ENCODE assay signal across 8 mouse cellular contexts in the genomic region with DNA sequence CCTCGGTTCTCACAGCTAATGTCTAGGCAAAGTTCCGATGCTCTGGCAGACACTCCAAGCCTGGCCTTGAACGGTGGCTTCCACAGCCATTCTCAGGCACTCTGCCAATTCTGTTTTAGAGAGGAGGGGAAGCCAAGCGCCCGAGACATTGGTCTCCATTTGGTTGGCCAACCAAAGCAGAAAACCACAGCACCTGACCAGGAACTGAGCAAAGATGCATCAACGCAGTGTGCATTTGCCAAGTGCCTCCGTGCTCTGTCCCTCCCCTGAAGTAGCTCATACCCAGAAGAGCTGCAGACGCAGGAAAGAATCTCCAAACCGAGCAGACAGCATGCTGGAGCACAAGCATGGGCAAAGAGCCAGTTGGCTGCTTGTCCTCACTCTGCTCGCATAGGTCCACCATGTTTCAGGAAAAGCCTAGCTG. TPM values are rescaled to one million over a fixed set of nuclear protein-coding genes. Genes with fewer than 3 reads are reported as not detected.
DNase-seq lines count a peak whose midpoint lies in the region; ATAC-seq lines count a peak whose summit lies in the region.

No protein-coding gene starts in this region.

- DNase-seq in heart, adult 18-20 months, result peak; percentile 30 to 43
- no peak for DNase-seq in heart, postnatal 25 days (ENCODE audit: low spot score)
- DNase-seq in right cerebral cortex, postnatal 14 days, result peak; percentile 35
- no peak for DNase-seq in right cerebral cortex, adult 18-20 months
- peak; percentile 53 for DNase-seq in lung, postnatal 14 days
- DNase-seq in thymus, postnatal 14 days, result no peak

- intact Hi-C loops in heart, postnatal 25 days (cut with DNase I), result no loop called here

- ATAC-seq in granulocyte monocyte progenitor cell, adult 5-6 weeks (replicated peaks; ENCODE audit: poor library complexity, severe bottlenecking), result peak; percentile 70
- no peak for ATAC-seq in inflammation-experienced regulatory T-cells, adult 6 months

RNA-seq across cellular contexts. Expression of a gene that starts 4.6 kb away (rescaled TPM):
- total RNA-seq in heart, adult 18-20 months (2021), result under 1 TPM in 1 of 2 experiments, not detected in 1; 0.20 TPM
- total RNA-seq in heart, postnatal 25 days (2021), result not detected
- total RNA-seq in granulocyte monocyte progenitor cell, adult 5-6 weeks (2014; fragmentation: Nextera tagmentation), result not detected in 2 replicates
- total RNA-seq in granulocyte monocyte progenitor cell, adult 5-6 weeks (2017), result not detected in 2 replicates
- polyA plus RNA-seq in inflammation-experienced regulatory T-cells, adult 6 months (2017; shearing (Covaris generic)), result 1 to 10 TPM in 2 of 3 experiments, not detected in 1; 1.5 to 2.4 TPM

RNA-seq across cellular contexts. Expression of a gene that starts 43.7 kb away (rescaled TPM):
- total RNA-seq in heart, adult 18-20 months (2021), result 10 to 100 TPM; 25.2 to 26.9 TPM
- total RNA-seq in heart, postnatal 25 days (2021), result 10 to 100 TPM; 25.0 to 26.1 TPM
- total RNA-seq in granulocyte monocyte progenitor cell, adult 5-6 weeks (2014; fragmentation: Nextera tagmentation), result 129 and 164 TPM in 2 replicates
- 75.6 and 95.5 TPM in 2 replicates for total RNA-seq in granulocyte monocyte progenitor cell, adult 5-6 weeks (2017)
- 100 to 1,000 TPM; 131 to 147 (median 146) TPM for polyA plus RNA-seq in inflammation-experienced regulatory T-cells, adult 6 months (2017; shearing (Covaris generic))

RNA-seq across cellular contexts. Expression of a gene that starts 44.1 kb away (rescaled TPM):
- total RNA-seq in heart, adult 18-20 months (2021), result 10 to 100 TPM; 15.3 to 18.3 TPM
- total RNA-seq in heart, postnatal 25 days (2021), result 10 to 100 TPM; 17.2 to 18.2 TPM
- total RNA-seq in granulocyte monocyte progenitor cell, adult 5-6 weeks (2014; fragmentation: Nextera tagmentation), result 31.3 and 33.5 TPM in 2 replicates
- 11.5 and 13.5 TPM in 2 replicates for total RNA-seq in granulocyte monocyte progenitor cell, adult 5-6 weeks (2017)
- 10 to 100 TPM; 22.2 to 22.7 (median 22.5) TPM for polyA plus RNA-seq in inflammation-experienced regulatory T-cells, adult 6 months (2017; shearing (Covaris generic))

Comparison
In these comparisons a context has a peak if more than half of its experiments do, and no peak if none do; other contexts are left out.
1. DNase-seq: peak in heart, adult 18-20 months (2 of 2), right cerebral cortex, postnatal 14 days (single experiment) and lung, postnatal 14 days (single experiment); none in heart, postnatal 25 days (single experiment), right cerebral cortex, adult 18-20 months (single experiment) and thymus, postnatal 14 days (single experiment).